Mouse (Mus musculus) c-Kit-positive CD71-positive TER-119-positive erythroid progenitor cells, embryonic 14.5 days (primary cell): ENCODE measurements around the gene Kmo.
A peak's percentile ranks its signal among the peaks of the same experiment; 100 is the strongest.

ENCODE experiments used
- DNase-seq: peaks from one replicate; pipeline ENCODE4 v3.0.0-alpha.2; 2013; ENCODE audit warnings: low spot score

The Kmo gene

DNA sequence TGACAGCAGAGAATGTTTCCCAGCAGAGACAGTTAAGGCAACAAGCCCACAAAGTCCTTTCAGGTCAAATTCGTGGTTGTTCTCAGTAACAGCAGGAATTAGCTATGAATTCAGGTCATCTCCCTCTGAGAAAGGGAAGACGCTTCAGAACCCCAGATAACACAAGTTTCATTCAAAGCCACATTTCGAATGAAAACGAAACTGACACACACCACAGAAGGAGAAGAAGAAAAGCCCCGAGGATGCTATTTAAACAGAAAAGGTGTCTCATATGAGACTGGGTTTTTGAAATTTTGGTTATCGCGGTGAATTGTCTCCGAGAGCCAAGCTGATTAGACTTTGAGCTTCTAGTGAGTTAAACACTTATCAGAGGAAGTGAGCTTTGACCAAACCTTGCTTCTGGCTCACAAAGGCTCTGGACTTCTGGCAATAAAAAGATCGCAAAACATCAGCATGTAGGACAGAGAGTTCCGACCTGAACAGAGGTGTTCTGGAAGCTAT is 11.6 kb downstream of the Kmo start:
- no peak for DNase-seq

DNA sequence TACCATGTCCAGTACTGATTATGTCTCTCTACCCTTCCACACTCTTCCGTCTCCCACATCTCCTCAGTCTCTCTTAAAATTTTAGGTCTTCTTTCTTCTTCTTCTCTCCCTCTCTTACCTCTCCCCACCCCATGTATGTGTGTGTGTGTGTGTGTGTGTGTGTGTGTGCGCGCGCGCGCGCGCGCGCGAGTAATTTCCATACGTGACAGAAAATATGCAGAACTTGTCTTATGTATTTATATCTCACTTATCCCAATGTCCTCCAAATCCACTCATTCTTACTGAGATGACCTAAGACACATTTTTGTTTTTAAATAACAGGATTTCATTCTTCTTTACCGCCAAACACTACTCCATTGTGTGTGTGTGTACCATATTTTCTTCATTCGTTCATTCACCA is 12.3 kb downstream of the Kmo start:
- DNase-seq = no peak

DNA sequence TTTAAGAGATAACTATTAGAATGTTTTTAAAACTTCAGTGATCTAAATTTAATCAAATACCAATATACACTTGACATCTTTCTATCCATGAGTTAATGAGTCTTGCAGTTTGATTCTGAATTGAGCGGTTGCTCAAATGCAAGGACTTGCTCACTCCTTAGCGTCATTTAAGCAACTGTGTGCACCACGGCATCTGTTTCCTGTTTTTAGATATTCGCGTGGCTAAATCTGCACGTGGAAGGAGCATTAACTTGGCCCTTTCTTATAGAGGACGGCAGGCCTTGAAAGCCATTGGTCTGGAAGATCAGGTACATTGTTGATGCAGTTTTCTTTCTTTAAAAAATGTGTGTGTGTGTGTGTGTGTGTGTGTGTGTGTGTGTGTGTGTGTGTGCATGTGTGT is 17.5 kb downstream of the Kmo start:
- DNase-seq = no peak

DNA sequence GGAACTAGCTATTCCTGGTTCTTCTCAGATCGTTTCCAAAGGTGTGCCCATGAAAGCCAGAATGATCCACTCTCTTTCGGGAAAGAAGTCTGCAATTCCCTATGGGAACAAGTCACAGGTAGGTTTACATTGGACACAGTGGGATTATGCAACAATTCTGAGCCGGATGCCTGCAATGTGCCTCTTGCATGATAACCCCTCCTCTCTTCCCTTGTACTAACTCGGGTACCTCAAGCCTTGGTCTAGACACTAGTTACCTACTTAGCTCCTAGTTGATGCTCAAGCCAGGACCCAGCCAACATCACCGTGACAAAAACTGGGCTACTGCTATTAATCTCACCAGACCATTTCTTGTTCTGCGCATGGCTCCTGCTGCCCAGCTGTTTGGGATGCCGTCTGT is 18.9 kb downstream of the Kmo start:
- DNase-seq = no peak

DNA sequence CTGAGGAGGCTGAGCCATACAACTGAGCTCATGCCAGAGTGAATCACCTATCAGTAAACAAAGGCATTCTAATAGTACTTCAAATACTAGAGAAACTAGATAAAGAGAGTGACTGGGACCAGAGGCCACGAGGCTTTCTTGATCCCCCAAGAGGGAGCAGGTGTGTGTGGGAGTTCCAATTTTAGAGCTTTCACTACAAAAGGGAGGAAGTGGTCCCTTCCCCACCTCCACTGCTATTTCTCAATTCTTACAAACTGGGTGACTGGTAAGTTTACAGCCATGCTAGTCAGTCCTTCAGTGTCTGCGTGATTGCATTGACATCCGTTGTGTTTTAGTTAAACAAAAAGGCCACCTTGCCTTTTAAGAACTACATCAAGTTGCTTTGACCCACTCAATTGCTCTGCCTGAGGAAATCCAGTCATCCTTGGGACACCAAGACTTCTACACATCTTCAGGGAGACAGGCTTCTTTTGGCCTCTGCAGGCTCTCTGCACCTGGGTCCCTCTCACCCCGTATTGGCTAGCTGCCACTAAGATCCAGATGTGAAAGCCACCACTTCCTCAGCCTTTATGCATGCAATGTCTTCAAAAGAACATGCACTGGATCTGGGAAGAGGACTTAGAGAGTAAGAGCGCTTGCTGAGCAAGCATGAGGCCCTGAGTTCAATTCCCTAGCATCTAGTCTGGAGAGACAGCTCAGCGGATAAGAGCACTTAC is 20.4 kb downstream of the Kmo start:
- DNase-seq = no peak

DNA sequence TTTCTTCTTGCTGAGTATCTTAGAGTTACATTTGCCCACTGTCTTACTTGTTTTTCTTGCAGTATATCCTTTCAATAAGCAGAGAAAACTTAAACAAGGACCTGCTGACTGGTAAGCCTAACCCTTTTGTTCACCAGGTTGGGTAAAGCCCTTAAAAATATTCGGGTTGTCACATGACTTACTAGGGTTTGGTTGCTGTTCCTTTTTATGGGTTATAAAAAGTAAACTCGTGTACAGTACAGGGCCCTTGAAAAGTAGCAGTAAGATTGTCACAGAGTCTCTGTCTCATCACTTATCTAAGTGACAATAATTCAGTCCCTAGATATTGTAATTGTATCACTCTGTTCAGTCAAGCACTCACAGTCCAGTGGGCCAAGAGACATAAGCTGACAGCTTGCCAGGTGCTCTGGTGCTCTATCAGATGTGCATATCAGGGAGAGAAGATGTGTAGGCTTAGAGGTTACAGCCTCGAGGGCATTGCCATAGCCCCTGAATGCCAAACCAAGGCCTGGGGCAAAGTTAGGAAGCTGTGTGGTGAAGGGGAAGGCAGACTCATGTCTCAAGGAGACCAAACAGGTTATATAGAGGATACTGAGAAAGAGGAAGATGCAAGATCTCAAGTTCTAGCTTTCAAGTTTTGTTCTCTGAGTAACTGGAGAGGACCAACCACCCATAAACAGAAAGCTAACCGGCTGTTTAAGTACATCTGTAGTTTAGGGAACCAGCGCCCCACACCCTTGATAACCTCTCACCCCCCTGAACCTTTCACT is 23.5 kb downstream of the Kmo start:
- DNase-seq = no peak

DNA sequence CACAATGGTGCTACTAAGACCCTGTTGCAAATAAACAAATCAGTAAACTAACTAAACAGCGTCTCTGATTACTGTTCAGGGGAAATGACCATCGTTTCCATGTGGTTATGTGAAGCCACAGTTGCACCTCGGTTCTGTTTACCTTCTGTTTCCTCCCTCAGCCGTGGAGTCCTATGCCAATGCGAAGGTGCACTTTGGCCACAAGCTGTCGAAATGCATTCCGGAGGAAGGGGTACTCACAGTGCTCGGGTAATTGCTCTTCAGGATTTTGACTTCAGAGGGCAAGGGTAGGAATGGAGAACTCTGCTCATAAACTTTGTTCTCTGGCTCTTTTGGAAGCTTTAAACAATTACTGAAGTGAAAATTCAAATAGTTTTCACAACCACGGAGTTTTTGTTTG is 26.8 kb downstream of the Kmo start:
- DNase-seq = no peak

DNA sequence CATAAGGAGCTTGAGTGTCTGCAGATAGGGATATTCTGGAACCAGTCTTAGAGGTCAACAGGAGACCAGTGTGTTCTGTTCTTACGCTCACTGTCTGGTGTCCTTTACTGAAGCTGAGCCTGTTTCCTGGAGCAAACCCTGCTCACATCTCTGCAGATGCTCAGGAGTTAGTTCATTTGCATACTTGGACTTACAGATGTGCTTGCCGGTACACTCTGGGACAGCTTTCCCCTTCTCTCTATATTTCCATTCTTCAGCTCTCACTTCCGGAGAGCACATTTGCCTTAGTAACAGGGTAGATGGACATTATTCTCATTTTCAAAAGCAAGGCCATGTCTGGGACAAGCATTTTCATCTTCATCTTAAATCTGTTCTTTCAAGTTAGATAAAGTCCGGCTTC is 28.4 kb downstream of the Kmo start:
- DNase-seq = no peak

DNA sequence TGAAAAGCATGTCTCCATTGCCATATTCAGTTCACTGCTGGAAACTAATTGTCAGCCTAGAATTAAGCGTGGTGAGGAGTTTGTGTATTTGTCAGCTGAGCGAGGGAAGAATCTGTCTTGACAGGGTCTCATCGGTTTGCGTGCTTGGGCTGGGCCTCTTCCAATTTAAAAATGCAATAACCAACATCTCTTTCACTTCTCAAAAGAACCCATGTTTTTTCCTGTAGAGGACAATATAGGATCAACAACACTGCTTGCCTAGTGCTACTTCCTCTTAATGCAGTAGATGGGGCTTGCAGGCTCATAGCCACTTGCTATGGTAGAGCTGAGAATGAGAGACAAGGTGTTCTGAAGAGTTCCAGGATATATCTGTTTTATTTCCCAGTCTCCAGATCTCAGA is 39.7 kb downstream of the Kmo start:
- DNase-seq = no peak

DNA sequence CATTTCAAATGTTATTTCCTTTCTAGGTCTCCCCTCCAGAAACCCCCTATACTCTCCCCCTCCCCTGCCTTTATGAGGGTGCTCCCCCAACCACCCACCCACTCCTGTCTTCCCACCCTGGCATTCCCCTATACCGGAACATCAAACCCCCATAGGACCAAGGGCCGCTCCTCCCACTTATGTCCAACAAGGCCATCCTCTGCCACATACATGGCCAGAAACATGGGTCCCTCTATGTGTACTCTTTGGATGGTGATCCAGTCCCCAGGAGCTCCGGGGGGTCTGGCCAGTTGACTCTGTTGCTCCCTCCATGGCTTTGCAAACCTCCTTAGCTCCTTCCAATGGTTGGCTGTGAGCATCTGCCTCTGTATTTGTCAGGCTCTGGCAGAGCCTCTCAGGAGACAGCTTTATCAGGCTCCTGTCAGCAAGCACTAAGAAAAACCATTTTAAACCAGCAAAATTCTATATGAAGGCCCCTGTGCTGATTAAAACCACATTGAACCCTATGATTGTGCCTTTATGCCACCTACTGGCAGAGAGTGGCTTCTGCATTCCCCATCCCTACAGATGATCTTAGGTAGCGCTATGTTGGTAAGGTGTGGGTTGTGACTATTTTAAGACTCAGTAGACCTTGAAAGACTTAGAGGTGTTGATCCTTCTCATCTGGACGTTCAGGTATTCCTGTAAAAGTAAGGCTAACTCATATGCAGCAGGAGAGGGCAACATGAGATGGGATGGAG is 48.7 kb downstream of the Kmo start:
- DNase-seq = no peak

DNA sequence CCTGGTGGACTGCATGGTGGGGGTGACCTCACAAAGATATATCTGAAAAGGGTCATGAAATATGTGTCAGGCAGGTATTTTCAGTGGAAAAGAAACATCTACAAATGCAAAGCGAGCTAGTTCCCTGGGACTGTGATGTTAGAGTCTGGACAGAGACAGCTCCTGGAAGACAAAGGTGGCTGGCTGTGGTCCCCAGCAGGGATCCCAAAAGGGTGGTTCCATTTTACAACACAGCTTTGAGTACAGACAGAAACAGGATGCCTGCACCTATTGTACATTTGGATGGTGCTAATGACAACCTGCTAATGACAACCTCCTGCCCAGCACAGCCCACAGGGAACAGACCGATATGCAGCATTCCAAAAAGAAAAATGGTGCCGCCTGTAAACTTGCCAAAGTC is 49.3 kb downstream of the Kmo start:
- DNase-seq = no peak

DNA sequence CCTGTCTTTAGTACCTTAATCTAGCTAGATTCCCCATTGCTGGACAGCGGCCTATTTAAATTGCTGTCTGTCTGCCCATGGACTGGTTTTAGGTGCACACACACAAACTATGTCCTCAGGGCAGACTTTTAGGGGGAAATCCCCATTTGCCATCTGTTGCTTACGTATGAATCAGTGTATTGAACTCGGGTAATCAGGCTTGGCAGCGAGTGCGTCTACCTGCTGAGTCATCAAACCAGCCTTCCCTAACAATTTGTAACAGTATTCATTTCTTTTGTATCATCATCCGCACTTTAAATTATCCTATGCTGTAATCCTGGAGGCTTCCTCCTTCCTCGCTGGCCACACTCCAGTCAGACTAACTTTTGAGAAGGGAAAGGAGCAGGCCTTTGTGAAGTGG is 49.9 kb downstream of the Kmo start:
- no peak for DNase-seq

DNA sequence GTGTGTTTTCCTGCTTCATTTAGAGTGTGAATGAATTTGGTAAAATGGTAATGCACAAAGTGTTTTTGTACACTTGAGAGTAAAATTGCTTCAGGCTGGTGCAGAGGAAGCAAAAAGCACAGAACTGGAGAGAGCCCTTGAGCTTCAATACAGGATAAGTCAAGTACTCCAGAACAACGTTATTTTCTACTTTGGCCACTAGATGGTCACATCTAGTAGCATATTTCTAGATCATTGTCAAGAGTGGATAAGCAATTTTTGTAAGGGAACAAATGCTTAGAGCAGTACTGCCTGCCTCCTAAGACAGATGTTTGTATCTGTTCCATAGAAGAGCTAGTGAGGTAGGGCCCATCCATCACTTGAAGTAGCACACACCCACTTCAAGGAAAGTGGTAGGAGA is 51.4 kb downstream of the Kmo start:
- DNase-seq = no peak

DNA sequence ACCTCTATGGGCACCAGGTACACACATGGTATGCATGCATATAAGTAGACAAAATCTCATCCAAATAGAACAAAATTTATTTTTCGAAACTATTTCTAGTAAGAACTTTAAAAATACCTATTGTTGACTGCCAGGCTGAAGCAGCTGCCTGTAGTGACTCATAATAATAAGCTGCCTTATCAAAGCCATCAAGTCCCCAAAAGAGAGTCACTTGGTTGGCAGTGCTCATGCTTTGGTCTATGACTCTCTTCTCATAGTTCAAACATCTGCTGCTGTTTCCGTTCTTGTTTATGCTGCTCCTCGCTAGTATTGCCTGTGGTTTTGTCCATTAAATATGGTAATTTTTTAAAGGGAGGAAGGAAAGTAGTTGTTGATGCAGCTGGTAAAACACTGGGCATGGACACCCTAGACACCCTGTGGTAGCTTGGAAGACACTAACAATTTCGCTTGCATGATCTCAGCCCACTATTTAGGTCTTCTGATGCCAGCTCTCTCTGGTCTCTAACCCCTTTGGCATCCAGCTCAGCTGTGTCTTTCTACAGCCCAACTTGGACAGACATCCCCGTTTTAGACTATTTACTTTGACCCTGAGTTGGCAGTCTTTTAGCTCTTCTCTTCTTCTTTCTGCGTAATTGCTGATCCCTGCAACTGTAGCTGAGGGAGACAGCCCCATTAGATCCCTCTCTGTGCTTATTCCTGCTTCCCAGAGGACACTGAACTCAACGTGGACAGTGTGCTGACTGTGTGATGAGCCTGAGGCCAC is 53.6 kb downstream of the Kmo start:
- no peak for DNase-seq

DNA sequence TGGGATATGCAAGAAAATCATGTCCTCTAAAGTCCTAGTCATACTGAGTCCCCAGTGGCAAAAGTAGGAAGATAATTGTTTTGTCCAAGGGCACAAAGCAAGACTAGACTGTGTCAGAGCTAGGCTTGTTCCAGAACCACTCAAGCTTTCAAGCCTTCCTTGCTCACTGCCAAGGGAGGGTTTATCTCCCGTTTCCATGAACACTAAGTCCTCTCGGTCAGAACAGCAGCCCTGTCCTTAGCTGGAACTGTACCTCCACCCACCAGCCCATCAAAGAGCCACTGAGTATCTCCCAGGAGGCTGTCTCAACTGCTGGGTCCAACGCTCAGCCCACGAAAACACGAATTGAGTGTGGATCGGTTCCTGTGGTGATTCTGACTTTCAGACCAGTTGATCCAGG is 54.9 kb downstream of the Kmo start:
- no peak for DNase-seq

DNA sequence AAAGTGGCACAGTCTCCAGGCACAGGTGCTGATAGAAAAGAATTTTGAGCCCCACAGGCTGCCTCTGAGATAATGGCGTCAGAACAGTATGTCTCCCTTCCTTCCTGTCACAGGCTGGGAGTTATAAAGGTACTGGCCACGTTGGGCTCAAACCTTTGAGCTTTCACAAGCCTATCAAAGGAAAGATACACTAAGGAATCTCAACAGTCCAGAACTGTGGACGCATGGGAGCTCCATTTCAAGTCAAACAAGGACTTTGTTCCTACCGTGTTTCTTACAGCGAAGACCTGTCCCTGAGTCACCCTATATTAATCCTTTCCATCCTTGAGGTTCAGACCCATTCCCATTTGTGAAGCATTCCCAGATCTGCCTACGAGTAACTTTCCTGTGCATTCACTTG is 57.3 kb downstream of the Kmo start:
- no peak for DNase-seq

DNA sequence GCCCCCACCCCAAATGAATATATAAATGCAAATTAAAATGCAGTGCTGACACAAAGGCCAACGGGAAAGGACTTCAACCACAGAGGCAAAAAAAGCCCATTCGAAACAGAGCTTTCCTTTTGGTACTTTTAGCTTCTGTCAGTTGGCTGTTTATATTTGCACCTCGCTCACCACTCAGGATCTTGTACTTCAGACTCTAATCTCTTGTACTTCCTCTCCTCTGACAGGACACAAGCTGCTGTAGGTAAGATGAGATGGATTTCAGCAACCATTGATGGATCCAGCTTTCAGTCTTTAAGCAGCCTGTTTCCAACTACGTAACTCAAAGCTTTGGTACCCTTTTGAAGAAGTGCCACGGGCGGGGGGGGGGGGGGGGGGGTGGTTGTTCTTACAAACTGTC is 60.8 kb downstream of the Kmo start:
- no peak for DNase-seq

DNA sequence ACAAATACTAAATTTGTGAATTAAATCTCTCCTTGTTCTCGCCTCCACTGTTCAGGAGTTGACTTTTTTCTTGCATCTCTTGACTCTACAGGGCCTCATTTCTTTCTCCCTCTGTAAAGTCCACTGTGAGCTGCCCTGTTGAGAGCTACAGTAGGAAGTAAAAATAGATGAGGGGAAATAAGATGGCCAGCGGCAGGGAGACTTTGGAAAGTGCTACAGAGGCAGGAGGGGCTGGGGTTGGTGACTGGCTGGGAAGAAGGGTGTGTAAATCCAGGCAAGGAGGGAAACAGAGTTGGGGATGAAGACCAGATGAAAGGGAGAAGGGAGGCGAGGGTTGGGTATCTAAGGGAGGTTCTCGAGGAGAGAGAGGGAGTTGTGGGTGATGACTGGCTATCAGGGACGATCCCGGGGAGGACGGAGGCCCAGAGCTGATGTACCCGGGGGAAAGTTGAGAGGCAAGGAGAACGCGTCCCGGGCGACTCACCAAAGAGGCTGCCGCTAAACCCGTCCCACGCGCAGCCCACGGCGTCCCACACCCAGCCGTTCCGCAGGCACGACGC is 71.6 kb downstream of the Kmo start:
- no peak for DNase-seq

DNA sequence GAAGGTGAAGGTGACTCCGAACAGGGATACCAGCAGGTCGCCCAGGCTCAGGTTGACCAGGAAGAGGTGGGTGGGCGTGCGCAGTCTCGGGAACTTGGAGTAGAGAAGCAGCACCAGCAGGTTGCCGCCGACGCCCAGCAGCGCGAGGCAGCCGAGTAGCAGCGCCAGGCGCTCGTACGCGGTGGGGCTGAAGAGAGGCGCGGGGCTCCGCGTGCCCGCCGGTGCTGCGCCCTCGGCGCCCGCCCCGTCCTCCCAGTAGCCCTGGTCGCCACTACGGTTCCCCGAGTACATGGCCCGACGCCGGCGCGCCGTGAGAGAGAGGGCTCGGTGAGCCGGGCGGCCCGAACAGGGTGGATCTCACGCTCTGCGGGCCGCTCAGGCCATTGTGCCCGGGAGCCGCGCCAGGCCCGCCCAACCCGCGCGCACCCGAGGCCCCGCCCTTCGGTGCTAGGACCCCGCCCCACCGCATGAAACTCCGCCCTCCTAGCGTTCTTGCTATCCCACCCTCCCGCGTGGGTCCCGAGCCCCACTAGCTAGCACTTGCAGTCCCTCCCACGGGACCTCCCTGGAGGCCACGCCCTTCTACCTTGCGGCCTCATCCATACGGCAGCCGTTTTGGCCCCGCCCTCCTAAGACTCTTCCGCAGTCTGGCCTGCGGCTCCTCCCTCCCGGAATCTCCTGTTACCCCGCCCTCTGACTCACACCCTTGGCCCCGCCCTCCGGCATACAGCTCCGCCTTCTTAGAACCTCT is 72.2 kb downstream of the Kmo start, which contains the start of the genes Opn3 and Chml:
Gene Opn3 (minus strand): TSS at position 531 of the 751 bp plus-strand sequence.
Gene Chml (minus strand): TSS at position 656 of the 751 bp plus-strand sequence.
- DNase-seq = peak; percentile 98

DNA sequence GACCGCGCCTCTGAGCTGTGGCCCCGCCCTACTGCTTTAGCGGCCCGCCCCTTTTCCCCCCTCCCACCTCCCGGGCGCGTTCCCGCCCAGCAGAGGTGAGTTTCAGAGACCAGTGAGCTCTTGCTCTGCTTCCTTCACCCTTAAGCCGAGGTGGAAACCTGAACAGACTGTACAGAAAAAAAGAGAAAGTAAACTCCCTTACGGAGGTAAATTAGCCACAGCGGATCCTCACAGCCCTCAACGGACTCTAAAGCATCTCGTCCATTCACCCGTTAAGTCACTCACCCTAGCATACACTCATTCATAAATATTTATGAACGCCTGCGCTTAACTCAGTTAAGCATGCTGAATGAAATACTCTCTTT is 72.8 kb downstream of the Kmo start:
- DNase-seq = no peak

DNA sequence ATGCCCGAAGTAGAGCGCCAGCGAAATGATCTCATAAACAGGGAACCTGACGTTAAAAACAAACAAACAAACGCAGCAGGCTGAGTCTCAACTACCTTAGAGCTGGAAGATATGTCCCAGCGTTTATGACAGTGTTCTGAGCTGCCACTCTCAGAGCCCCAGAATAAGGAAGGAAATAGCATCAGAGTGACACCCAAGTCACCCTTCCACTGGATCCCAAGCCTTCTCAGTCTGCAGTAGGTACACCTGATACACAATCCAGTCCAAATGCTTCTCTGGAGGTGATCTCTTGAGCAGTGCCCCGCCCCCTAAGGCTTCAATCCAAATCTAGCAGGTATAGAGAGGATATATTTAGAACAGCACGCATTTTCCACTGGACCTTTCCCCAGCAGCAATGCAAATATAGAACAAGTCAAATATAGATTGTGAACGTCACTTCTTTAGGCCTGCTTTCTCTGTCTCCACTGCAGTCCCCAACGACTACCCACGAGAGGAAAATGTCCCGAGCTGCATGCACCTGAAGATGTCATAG is 73.3 kb downstream of the Kmo start:
- peak; percentile 13 for DNase-seq
